Mouse (Mus musculus): Measurements from ENCODE around the gene Prph. TPM values are rescaled to one million over a fixed set of nuclear protein-coding genes. Genes with fewer than 3 reads are reported as not detected.

The Prph gene
- polyA plus RNA-seq (2011; ENCODE audit: insufficient read depth, insufficient read length, low read depth, missing spikeins): 8.0 and 11.5 TPM in 2 replicates

- Histone ChIP-seq H3K36me3 (ENCODE audit: control insufficient read depth, insufficient read depth, low read length, poor library complexity, severe bottlenecking) (no peaks in the 10 kb centered on the region), H3K27ac (ENCODE audit: insufficient read depth, low read length) (no peak within 1 kb of the TSS), H3K4me1 (ENCODE audit: control insufficient read depth, insufficient read depth, low read length) (peaks cover 2% of the 10 kb centered on the region), H3K4me3 (ENCODE audit: low read depth, low read length) (peak within 1 kb of the TSS; percentile 62), H3K9ac (ENCODE audit: low read depth, poor library complexity, severe bottlenecking) (peak within 1 kb of the TSS; percentile 39), H3K27me3 (ENCODE audit: control insufficient read depth, insufficient read depth, low read length, poor library complexity, severe bottlenecking) (0 out of 2 replicates have a peak, but pooled peaks cover 2% of the 10 kb centered on the region), H3K9me3 (replicated peaks; ENCODE audit: control insufficient read depth, insufficient read depth, low read length, poor library complexity, severe bottlenecking) (no peaks in the 10 kb centered on the region)
- TF ChIP-seq EP300 (IDR thresholded peaks at IDR 0.05; ENCODE audit: insufficient read depth, low read depth, low read length) (no peak), POLR2A (IDR thresholded peaks at IDR 0.05; ENCODE audit: insufficient read depth, low read length) (no peak), CTCF (IDR thresholded peaks at IDR 0.05; ENCODE audit: low read depth, low read length) (no peak)
Observed at GRCm38 (mm10) chr15:99055040-99055439, at the start of gene Prph. TSS of gene Prph (plus strand) at chr15:99055174.

- no peaks in the 10 kb centered on the region for H3K9me3 ChIP-seq (replicated peaks; ENCODE audit: control insufficient read depth, insufficient read depth, low read length, poor library complexity, severe bottlenecking)
- peaks cover 3% of the 10 kb centered on the region for H3K4me1 ChIP-seq (ENCODE audit: control insufficient read depth, insufficient read depth, low read length)
- no peak overlapping the region for H3K9ac ChIP-seq (ENCODE audit: low read depth, poor library complexity, severe bottlenecking)
- no peaks in the 10 kb centered on the region for H3K36me3 ChIP-seq (ENCODE audit: control insufficient read depth, insufficient read depth, low read length, poor library complexity, severe bottlenecking)
- H3K27me3 ChIP-seq (ENCODE audit: control insufficient read depth, insufficient read depth, low read length, poor library complexity, severe bottlenecking): no peaks in the 10 kb centered on the region
- no peak for TF ChIP-seq POLR2A (IDR thresholded peaks at IDR 0.05; ENCODE audit: insufficient read depth, low read length)
- no peak for TF ChIP-seq CTCF (IDR thresholded peaks at IDR 0.05; ENCODE audit: low read depth, low read length)
- no peak for TF ChIP-seq EP300 (IDR thresholded peaks at IDR 0.05; ENCODE audit: insufficient read depth, low read depth, low read length)
- no peak overlapping the region for H3K4me3 ChIP-seq (ENCODE audit: low read depth, low read length)
- no peak overlapping the region for H3K27ac ChIP-seq (ENCODE audit: insufficient read depth, low read length)
Observed at GRCm38 (mm10) chr15:99008801-99009241, 46.2 kb upstream of the Prph start.

GRCm38 (mm10) chr15:99010896-99011295, 44.1 kb upstream of the Prph start:
- H3K4me1 ChIP-seq (ENCODE audit: control insufficient read depth, insufficient read depth, low read length): no peaks in the 10 kb centered on the region
- H3K27ac ChIP-seq (ENCODE audit: insufficient read depth, low read length): no peak overlapping the region
- H3K9ac ChIP-seq (ENCODE audit: low read depth, poor library complexity, severe bottlenecking): no peak overlapping the region
- no peak for TF ChIP-seq POLR2A (IDR thresholded peaks at IDR 0.05; ENCODE audit: insufficient read depth, low read length)
- no peak for TF ChIP-seq EP300 (IDR thresholded peaks at IDR 0.05; ENCODE audit: insufficient read depth, low read depth, low read length)
- no peak for TF ChIP-seq CTCF (IDR thresholded peaks at IDR 0.05; ENCODE audit: low read depth, low read length)
- H3K9me3 ChIP-seq (replicated peaks; ENCODE audit: control insufficient read depth, insufficient read depth, low read length, poor library complexity, severe bottlenecking): no peaks in the 10 kb centered on the region
- H3K36me3 ChIP-seq (ENCODE audit: control insufficient read depth, insufficient read depth, low read length, poor library complexity, severe bottlenecking): no peaks in the 10 kb centered on the region
- H3K27me3 ChIP-seq (ENCODE audit: control insufficient read depth, insufficient read depth, low read length, poor library complexity, severe bottlenecking): no peaks in the 10 kb centered on the region
- no peak overlapping the region for H3K4me3 ChIP-seq (ENCODE audit: low read depth, low read length)

GRCm38 (mm10) chr15:99011946-99012345, 43.0 kb upstream of the Prph start:
- H3K9ac ChIP-seq (ENCODE audit: low read depth, poor library complexity, severe bottlenecking): no peak overlapping the region
- no peaks in the 10 kb centered on the region for H3K4me1 ChIP-seq (ENCODE audit: control insufficient read depth, insufficient read depth, low read length)
- H3K4me3 ChIP-seq (ENCODE audit: low read depth, low read length): no peak overlapping the region
- no peak for TF ChIP-seq POLR2A (IDR thresholded peaks at IDR 0.05; ENCODE audit: insufficient read depth, low read length)
- no peak for TF ChIP-seq EP300 (IDR thresholded peaks at IDR 0.05; ENCODE audit: insufficient read depth, low read depth, low read length)
- TF ChIP-seq CTCF (IDR thresholded peaks at IDR 0.05; ENCODE audit: low read depth, low read length): no peak
- no peaks in the 10 kb centered on the region for H3K36me3 ChIP-seq (ENCODE audit: control insufficient read depth, insufficient read depth, low read length, poor library complexity, severe bottlenecking)
- no peaks in the 10 kb centered on the region for H3K9me3 ChIP-seq (replicated peaks; ENCODE audit: control insufficient read depth, insufficient read depth, low read length, poor library complexity, severe bottlenecking)
- H3K27me3 ChIP-seq (ENCODE audit: control insufficient read depth, insufficient read depth, low read length, poor library complexity, severe bottlenecking): no peaks in the 10 kb centered on the region
- no peak overlapping the region for H3K27ac ChIP-seq (ENCODE audit: insufficient read depth, low read length)

DNA sequence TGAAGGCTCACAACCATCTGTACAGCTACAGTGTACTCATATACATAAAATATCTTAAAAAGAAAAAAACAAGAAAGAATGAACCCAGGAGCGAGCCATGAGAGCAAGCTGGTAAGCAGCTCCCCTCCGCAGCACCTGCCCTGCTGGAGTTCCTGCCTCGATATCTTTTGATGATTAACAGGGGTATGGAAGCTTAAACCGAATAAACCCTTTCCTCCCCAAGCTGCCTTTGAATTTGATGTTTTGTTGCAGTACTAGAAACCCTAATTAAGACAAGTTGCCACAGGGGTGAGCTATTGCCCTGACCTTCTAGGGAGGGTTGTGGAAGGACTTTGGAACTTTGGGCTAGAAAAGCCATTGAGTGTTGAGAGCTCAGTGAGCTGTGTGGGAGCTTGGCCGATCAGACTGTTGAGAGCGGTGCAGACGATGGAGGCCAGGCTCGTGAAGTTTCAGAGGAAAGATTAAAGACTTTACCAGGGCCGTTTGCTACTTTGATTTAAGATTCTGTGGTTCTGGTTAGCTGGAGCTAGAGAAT, 40.4 kb upstream of the Prph start:
- Histone ChIP-seq H3K9me3 (replicated peaks; ENCODE audit: control insufficient read depth, insufficient read depth, low read length, poor library complexity, severe bottlenecking) (no peaks in the 10 kb centered on the region), H3K9ac (ENCODE audit: low read depth, poor library complexity, severe bottlenecking) (no peak overlapping the region), H3K4me1 (ENCODE audit: control insufficient read depth, insufficient read depth, low read length) (no peaks in the 10 kb centered on the region), H3K36me3 (ENCODE audit: control insufficient read depth, insufficient read depth, low read length, poor library complexity, severe bottlenecking) (no peaks in the 10 kb centered on the region), H3K27ac (ENCODE audit: insufficient read depth, low read length) (no peak overlapping the region), H3K27me3 (ENCODE audit: control insufficient read depth, insufficient read depth, low read length, poor library complexity, severe bottlenecking) (no peaks in the 10 kb centered on the region), H3K4me3 (ENCODE audit: low read depth, low read length) (no peak overlapping the region)
- TF ChIP-seq CTCF (IDR thresholded peaks at IDR 0.05; ENCODE audit: low read depth, low read length): no peak
- no peak for TF ChIP-seq POLR2A (IDR thresholded peaks at IDR 0.05; ENCODE audit: insufficient read depth, low read length)
- no peak for TF ChIP-seq EP300 (IDR thresholded peaks at IDR 0.05; ENCODE audit: insufficient read depth, low read depth, low read length)

GRCm38 (mm10) chr15:99017355-99017761, 37.6 kb upstream of the Prph start:
- Histone ChIP-seq H3K36me3 (ENCODE audit: control insufficient read depth, insufficient read depth, low read length, poor library complexity, severe bottlenecking) (no peaks in the 10 kb centered on the region), H3K4me3 (ENCODE audit: low read depth, low read length) (peak overlapping the region; percentile 37), H3K9ac (ENCODE audit: low read depth, poor library complexity, severe bottlenecking) (peak overlapping the region; percentile 45), H3K4me1 (ENCODE audit: control insufficient read depth, insufficient read depth, low read length) (no peaks in the 10 kb centered on the region), H3K27ac (ENCODE audit: insufficient read depth, low read length) (peak overlapping the region; percentile 45), H3K9me3 (replicated peaks; ENCODE audit: control insufficient read depth, insufficient read depth, low read length, poor library complexity, severe bottlenecking) (no peaks in the 10 kb centered on the region), H3K27me3 (ENCODE audit: control insufficient read depth, insufficient read depth, low read length, poor library complexity, severe bottlenecking) (no peaks in the 10 kb centered on the region)
- TF ChIP-seq EP300 (IDR thresholded peaks at IDR 0.05; ENCODE audit: insufficient read depth, low read depth, low read length) (no peak), CTCF (IDR thresholded peaks at IDR 0.05; ENCODE audit: low read depth, low read length) (no peak), POLR2A (IDR thresholded peaks at IDR 0.05; ENCODE audit: insufficient read depth, low read length) (no peak)
